Mouse (Mus musculus): ENCODE data around the gene 2010111I01Rik. TPM values are rescaled to one million over a fixed set of nuclear protein-coding genes. Genes with fewer than 3 reads are reported as not detected.
A peak's percentile ranks its signal among the peaks of the same experiment; 100 is the strongest.

2010111I01Rik gene
- polyA plus RNA-seq, 1 experiment from 2014 or later = 30.5 TPM

GRCm38 (mm10) chr13:63032958-63033357 lies 68.3 kb downstream of the 2010111I01Rik start:
- ATAC-seq = peak; percentile 88
- no peak overlapping the region for H3K4me3 ChIP-seq (replicated peaks; ENCODE audit: low read length)
- no peaks in the 10 kb centered on the region for H3K27me3 ChIP-seq (replicated peaks; ENCODE audit: control insufficient read depth, insufficient read depth, low read length)
- H3K4me1 ChIP-seq (replicated peaks; ENCODE audit: control insufficient read depth, insufficient read depth, low read length) = peaks cover 9% of the 10 kb centered on the region
- no peak overlapping the region; the same call in none of the 2 replicates for H3K27ac ChIP-seq (ENCODE audit: low read length)
- no peak overlapping the region for H3K9ac ChIP-seq (replicated peaks; ENCODE audit: low read depth, low read length)
- no peaks in the 10 kb centered on the region for H3K36me3 ChIP-seq (ENCODE audit: control insufficient read depth, insufficient read depth)
- H3K9me3 ChIP-seq (ENCODE audit: control insufficient read depth, low read length) = no peaks in the 10 kb centered on the region
- WGBS = 18% methylated on average over 8 of the region's 8 CpGs
- peak overlapping the region; percentile 13; the same call in 1 of the 2 replicates for H3K4me2 ChIP-seq (ENCODE audit: low read length)

GRCm38 (mm10) chr13:63033364-63033763 lies 68.7 kb downstream of the 2010111I01Rik start:
- no peaks in the 10 kb centered on the region for H3K27me3 ChIP-seq (replicated peaks; ENCODE audit: control insufficient read depth, insufficient read depth, low read length)
- no peaks in the 10 kb centered on the region for H3K36me3 ChIP-seq (ENCODE audit: control insufficient read depth, insufficient read depth)
- no peak overlapping the region for H3K9ac ChIP-seq (replicated peaks; ENCODE audit: low read depth, low read length)
- peaks cover 9% of the 10 kb centered on the region for H3K4me1 ChIP-seq (replicated peaks; ENCODE audit: control insufficient read depth, insufficient read depth, low read length)
- H3K4me2 ChIP-seq (ENCODE audit: low read length) = no peak overlapping the region
- no peak overlapping the region; the same call in 1 of the 2 replicates for H3K27ac ChIP-seq (ENCODE audit: low read length)
- H3K9me3 ChIP-seq (ENCODE audit: control insufficient read depth, low read length) = no peaks in the 10 kb centered on the region
- WGBS = 93% methylated on average over 2 of the region's 2 CpGs
- H3K4me3 ChIP-seq (replicated peaks; ENCODE audit: low read length) = no peak overlapping the region
- no peak for ATAC-seq

- Histone ChIP-seq H3K27me3 (replicated peaks; ENCODE audit: control insufficient read depth, insufficient read depth, low read length) (no peaks in the 10 kb centered on the region), H3K9me3 (ENCODE audit: control insufficient read depth, low read length) (no peaks in the 10 kb centered on the region), H3K27ac (ENCODE audit: low read length) (no peak overlapping the region), H3K9ac (replicated peaks; ENCODE audit: low read depth, low read length) (no peak overlapping the region), H3K4me2 (ENCODE audit: low read length) (no peak overlapping the region), H3K4me1 (replicated peaks; ENCODE audit: control insufficient read depth, insufficient read depth, low read length) (peaks cover 9% of the 10 kb centered on the region), H3K36me3 (ENCODE audit: control insufficient read depth, insufficient read depth) (no peaks in the 10 kb centered on the region), H3K4me3 (replicated peaks; ENCODE audit: low read length) (no peak overlapping the region)
- ATAC-seq = no peak
- WGBS = 52% methylated on average over 4 of the region's 4 CpGs
Observed at GRCm38 (mm10) chr13:63034666-63035065, 70.0 kb downstream of the 2010111I01Rik start.

GRCm38 (mm10) chr13:63037906-63038305 lies 73.2 kb downstream of the 2010111I01Rik start:
- no peaks in the 10 kb centered on the region for H3K27me3 ChIP-seq (replicated peaks; ENCODE audit: control insufficient read depth, insufficient read depth, low read length)
- H3K9me3 ChIP-seq (ENCODE audit: control insufficient read depth, low read length) = no peaks in the 10 kb centered on the region
- H3K9ac ChIP-seq (replicated peaks; ENCODE audit: low read depth, low read length) = no peak overlapping the region
- H3K36me3 ChIP-seq (ENCODE audit: control insufficient read depth, insufficient read depth) = no peaks in the 10 kb centered on the region
- no peak overlapping the region for H3K4me2 ChIP-seq (ENCODE audit: low read length)
- WGBS = 51% methylated on average over 10 of the region's 10 CpGs
- no peak overlapping the region for H3K27ac ChIP-seq (ENCODE audit: low read length)
- no peak for ATAC-seq
- H3K4me3 ChIP-seq (replicated peaks; ENCODE audit: low read length) = no peak overlapping the region
- H3K4me1 ChIP-seq (replicated peaks; ENCODE audit: control insufficient read depth, insufficient read depth, low read length) = peaks cover 3% of the 10 kb centered on the region

GRCm38 (mm10) chr13:63038415-63038814 lies 73.7 kb downstream of the 2010111I01Rik start:
- no peaks in the 10 kb centered on the region for H3K27me3 ChIP-seq (replicated peaks; ENCODE audit: control insufficient read depth, insufficient read depth, low read length)
- no peaks in the 10 kb centered on the region for H3K9me3 ChIP-seq (ENCODE audit: control insufficient read depth, low read length)
- H3K4me3 ChIP-seq (replicated peaks; ENCODE audit: low read length) = no peak overlapping the region
- WGBS = 90% methylated on average over 2 of the region's 2 CpGs
- no peaks in the 10 kb centered on the region for H3K4me1 ChIP-seq (replicated peaks; ENCODE audit: control insufficient read depth, insufficient read depth, low read length)
- ATAC-seq = no peak
- H3K27ac ChIP-seq (ENCODE audit: low read length) = no peak overlapping the region
- no peak overlapping the region for H3K9ac ChIP-seq (replicated peaks; ENCODE audit: low read depth, low read length)
- no peak overlapping the region for H3K4me2 ChIP-seq (ENCODE audit: low read length)
- no peaks in the 10 kb centered on the region for H3K36me3 ChIP-seq (ENCODE audit: control insufficient read depth, insufficient read depth)

- WGBS = 50% methylated on average over 1 of the region's 1 CpGs
- no peak overlapping the region for H3K4me3 ChIP-seq (replicated peaks; ENCODE audit: low read length)
- no peak overlapping the region for H3K27ac ChIP-seq (ENCODE audit: low read length)
- no peaks in the 10 kb centered on the region for H3K27me3 ChIP-seq (replicated peaks; ENCODE audit: control insufficient read depth, insufficient read depth, low read length)
- H3K9me3 ChIP-seq (ENCODE audit: control insufficient read depth, low read length) = no peaks in the 10 kb centered on the region
- ATAC-seq = no peak
- no peak overlapping the region for H3K9ac ChIP-seq (replicated peaks; ENCODE audit: low read depth, low read length)
- no peak overlapping the region for H3K4me2 ChIP-seq (ENCODE audit: low read length)
- H3K36me3 ChIP-seq (ENCODE audit: control insufficient read depth, insufficient read depth) = no peaks in the 10 kb centered on the region
- no peaks in the 10 kb centered on the region for H3K4me1 ChIP-seq (replicated peaks; ENCODE audit: control insufficient read depth, insufficient read depth, low read length)
Observed at GRCm38 (mm10) chr13:63038871-63039270, 74.2 kb downstream of the 2010111I01Rik start.

- no peak overlapping the region for H3K27ac ChIP-seq (ENCODE audit: low read length)
- no peak overlapping the region for H3K4me2 ChIP-seq (ENCODE audit: low read length)
- no peaks in the 10 kb centered on the region for H3K4me1 ChIP-seq (replicated peaks; ENCODE audit: control insufficient read depth, insufficient read depth, low read length)
- no peaks in the 10 kb centered on the region for H3K9me3 ChIP-seq (ENCODE audit: control insufficient read depth, low read length)
- no peaks in the 10 kb centered on the region for H3K27me3 ChIP-seq (replicated peaks; ENCODE audit: control insufficient read depth, insufficient read depth, low read length)
- no peak overlapping the region for H3K4me3 ChIP-seq (replicated peaks; ENCODE audit: low read length)
- H3K36me3 ChIP-seq (ENCODE audit: control insufficient read depth, insufficient read depth) = no peaks in the 10 kb centered on the region
- WGBS = 66% methylated on average over 6 of the region's 6 CpGs
- ATAC-seq = no peak
- H3K9ac ChIP-seq (replicated peaks; ENCODE audit: low read depth, low read length) = no peak overlapping the region
Observed at GRCm38 (mm10) chr13:63039326-63039725, 74.6 kb downstream of the 2010111I01Rik start.

GRCm38 (mm10) chr13:63039848-63040247 lies 75.2 kb downstream of the 2010111I01Rik start:
- 84% methylated on average over 2 of the region's 2 CpGs for WGBS
- H3K4me1 ChIP-seq (replicated peaks; ENCODE audit: control insufficient read depth, insufficient read depth, low read length) = no peaks in the 10 kb centered on the region

GRCm38 (mm10) chr13:63045504-63046205 lies 81.0 kb downstream of the 2010111I01Rik start:
- Histone ChIP-seq H3K9me3 (ENCODE audit: control insufficient read depth, low read length) (no peaks in the 10 kb centered on the region), H3K27ac (ENCODE audit: low read length) (no peak overlapping the region), H3K4me1 (replicated peaks; ENCODE audit: control insufficient read depth, insufficient read depth, low read length) (no peaks in the 10 kb centered on the region; the same call in 1 of the 2 replicates), H3K4me3 (replicated peaks; ENCODE audit: low read length) (no peak overlapping the region), H3K4me2 (ENCODE audit: low read length) (no peak overlapping the region), H3K9ac (replicated peaks; ENCODE audit: low read depth, low read length) (no peak overlapping the region), H3K36me3 (ENCODE audit: control insufficient read depth, insufficient read depth) (no peaks in the 10 kb centered on the region), H3K27me3 (replicated peaks; ENCODE audit: control insufficient read depth, insufficient read depth, low read length) (no peaks in the 10 kb centered on the region)
- 79% methylated on average over 2 of the region's 2 CpGs for WGBS
- no peak for ATAC-seq

More at GRCm38 (mm10) chr13:63039848-63040247, 75.2 kb downstream of the 2010111I01Rik start:
- no peak for ATAC-seq
- H3K27ac ChIP-seq (ENCODE audit: low read length) = no peak overlapping the region
- no peak overlapping the region for H3K4me3 ChIP-seq (replicated peaks; ENCODE audit: low read length)
- H3K9me3 ChIP-seq (ENCODE audit: control insufficient read depth, low read length) = no peaks in the 10 kb centered on the region
- H3K4me2 ChIP-seq (ENCODE audit: low read length) = no peak overlapping the region
- no peaks in the 10 kb centered on the region for H3K36me3 ChIP-seq (ENCODE audit: control insufficient read depth, insufficient read depth)
- no peaks in the 10 kb centered on the region for H3K27me3 ChIP-seq (replicated peaks; ENCODE audit: control insufficient read depth, insufficient read depth, low read length)
- no peak overlapping the region for H3K9ac ChIP-seq (replicated peaks; ENCODE audit: low read depth, low read length)
